Mouse (Mus musculus) erythroblast, embryonic 14.5 days (primary cell): ENCODE results near the gene Lhfpl2.

ENCODE experiments used
- GATA1 ChIP-seq: IDR thresholded peaks from 2 replicates; pipeline ENCODE4 v1.6.1; 2012; ENCODE audit warnings: low read length, inconsistent platforms, mixed read lengths
- TAL1 ChIP-seq: IDR thresholded peaks from 3 replicates; pipeline ENCODE4 v1.6.1; 2012; ENCODE audit warnings: low read length, inconsistent platforms, mixed read lengths

DNA sequence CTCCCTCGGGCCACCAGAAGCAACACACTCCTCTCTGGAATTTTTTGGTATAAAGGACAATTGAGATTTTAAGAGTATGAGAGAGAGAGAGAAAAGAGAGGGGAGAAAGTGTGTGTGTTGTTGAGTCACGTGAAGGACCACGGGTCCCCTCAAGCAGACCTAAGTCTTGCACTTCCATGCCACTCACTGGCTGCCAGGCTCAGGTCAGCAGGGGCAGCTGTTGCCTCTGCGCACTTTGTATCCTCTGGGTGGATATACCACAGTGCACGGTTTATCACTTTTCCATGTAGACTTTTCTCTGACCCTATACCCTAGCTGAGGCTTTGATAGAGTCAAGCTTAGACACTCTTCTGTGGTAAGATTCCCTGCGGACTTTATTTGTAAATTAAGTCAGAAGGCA is 128.0 kb downstream of the Lhfpl2 start:
- TF ChIP-seq GATA1 (no peak), TAL1 (no peak)
